Mouse (Mus musculus): Measurements from ENCODE around the gene Adam23.

DNA sequence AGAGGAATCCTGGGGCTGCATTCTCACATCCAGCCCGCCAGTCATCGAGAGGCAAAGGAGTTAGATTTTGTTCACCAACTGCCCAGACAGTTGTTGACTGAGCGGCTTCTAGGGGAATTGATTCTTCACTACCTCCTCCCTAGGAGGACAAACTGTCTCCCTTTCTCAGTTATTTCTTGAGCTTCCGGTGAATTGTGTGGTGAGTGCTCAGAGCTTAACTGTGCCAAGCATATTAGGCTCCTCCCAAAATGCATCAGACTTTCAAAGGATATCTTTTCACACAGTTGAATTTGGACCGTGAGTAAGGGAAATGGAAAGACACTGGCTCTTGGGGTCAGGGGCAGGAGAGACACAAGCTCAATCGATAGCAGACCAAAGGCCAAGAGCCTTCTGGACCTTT is 39.0 kb downstream of the Adam23 start:
- no peak for TF ChIP-seq CTCF (IDR thresholded peaks at IDR 0.05)
- no peak for TF ChIP-seq EP300 (IDR thresholded peaks at IDR 0.05)

All from lung, postnatal 0 days (tissue).